Mouse (Mus musculus) hindbrain, embryonic 10.5 days (tissue): ENCODE data around the gene Kif5c. TPM values are rescaled to one million over a fixed set of nuclear protein-coding genes. Genes with fewer than 3 reads are reported as not detected.

Source experiments
- polyA plus RNA-seq: library from polyadenylated mRNA; unstranded; fragments of >200 nt; fragmentation: Nextera tagmentation; extraction: Ambion mirVana; gene quantifications from 2 replicates; pipeline ENCODE4 v1.2.1, GENCODE M21; 2016

Kif5c gene
- polyA plus RNA-seq, 1 experiment from 2014 or later = 67.6 TPM

Other genes with a start within 250 kb of the Kif5c start
- gene Epc2, start 167.8 kb upstream of the Kif5c start, polyA plus RNA-seq = 6.9 and 7.3 TPM in 2 replicates
- 1.6 and 1.8 TPM in 2 replicates for gene Lypd6b, start 168.4 kb downstream of the Kif5c start, polyA plus RNA-seq